Mouse (Mus musculus) ES-E14 (cell line): ENCODE measurements around the gene Mief2.

ENCODE experiments used
- HCFC1 ChIP-seq: IDR thresholded peaks from 2 replicates; pipeline ENCODE4 v1.6.1; 2012; ENCODE audit warnings: low read length, inconsistent platforms, borderline replicate concordance; ENCODE audit not compliant: insufficient read depth
- MAFK ChIP-seq: IDR thresholded peaks from 2 replicates; pipeline ENCODE4 v1.6.1; 2014; ENCODE audit warnings: mild to moderate bottlenecking, low read depth, low read length, inconsistent platforms; ENCODE audit not compliant: insufficient read depth
- ZC3H11A ChIP-seq: IDR thresholded peaks from 2 replicates; pipeline ENCODE4 v1.6.1; 2012; ENCODE audit warnings: low read depth, mild to moderate bottlenecking, inconsistent platforms, low read length, borderline replicate concordance
- ZNF384 ChIP-seq: IDR thresholded peaks from 2 replicates; pipeline ENCODE4 v1.6.1; 2012; ENCODE audit warnings: low read depth, low read length, inconsistent platforms

DNA sequence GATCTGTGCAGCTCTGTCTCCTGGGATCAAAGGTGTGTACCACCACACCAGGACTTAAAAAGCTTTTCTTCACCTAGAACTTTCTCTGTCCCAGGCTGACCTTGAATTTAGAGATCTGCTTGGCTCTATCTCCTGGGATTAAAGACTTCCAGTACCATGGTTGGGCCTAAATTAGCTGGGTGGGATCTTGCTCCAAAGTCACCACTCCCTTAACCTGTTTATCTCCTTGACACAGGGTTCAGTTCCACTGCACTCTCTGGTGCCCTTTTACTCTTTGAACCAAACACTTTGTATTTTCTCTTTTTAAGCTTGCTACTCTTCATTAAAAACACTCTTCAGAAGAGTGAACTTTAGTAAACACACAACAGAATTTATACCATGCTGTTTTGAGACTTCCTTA is 9.3 kb downstream of the Mief2 start:
- TF ChIP-seq ZNF384 (no peak), ZC3H11A (no peak), MAFK (no peak), HCFC1 (no peak)
